Mouse (Mus musculus): ENCODE measurements around the gene Pank4. TPM values are rescaled to one million over a fixed set of nuclear protein-coding genes. Genes with fewer than 3 reads are reported as not detected.

Gene Pank4
- polyA plus RNA-seq (2015; fragmentation: Nextera tagmentation; extraction: Ambion mirVana), result 32.4 and 34.2 TPM in 2 replicates

- H3K36me3 ChIP-seq (ENCODE audit: control insufficient read depth, insufficient read depth, low read length), result peaks cover under 1% of the 10 kb centered on the region
- H3K9ac ChIP-seq (ENCODE audit: low read depth, low read length), result peak within 1 kb of the TSS; percentile 86
- H3K4me1 ChIP-seq (ENCODE audit: control insufficient read depth, insufficient read depth, low read length), result peaks cover 40% of the 10 kb centered on the region
- WGBS, result under 1% methylated on average over 65 of the region's 66 CpGs
- no peaks in the 10 kb centered on the region for H3K9me3 ChIP-seq (ENCODE audit: control insufficient read depth, low read length)
- ATAC-seq, result peak; percentile 98
- peak within 1 kb of the TSS; percentile 63 for H3K4me2 ChIP-seq (ENCODE audit: low read depth, low read length)
- peak within 1 kb of the TSS; percentile 75 for H3K4me3 ChIP-seq (ENCODE audit: low read length)
- H3K27ac ChIP-seq (ENCODE audit: low read length), result peak within 1 kb of the TSS; percentile 86
- peaks cover 43% of the 10 kb centered on the region for H3K27me3 ChIP-seq (replicated peaks; ENCODE audit: control insufficient read depth, insufficient read depth, low read length)
Measured at GRCm38 (mm10) chr4:154963901-154964580, at the start of gene Pank4. Pank4 (plus strand) TSS chr4:154964123.

GRCm38 (mm10) chr4:154914252-154914651 is 49.7 kb upstream of the Pank4 start:
- H3K4me2 ChIP-seq (ENCODE audit: low read depth, low read length), result no peak overlapping the region
- no peak overlapping the region for H3K27ac ChIP-seq (ENCODE audit: low read length)
- no peaks in the 10 kb centered on the region for H3K27me3 ChIP-seq (replicated peaks; ENCODE audit: control insufficient read depth, insufficient read depth, low read length)
- 91% methylated on average over 4 of the region's 4 CpGs for WGBS
- H3K36me3 ChIP-seq (ENCODE audit: control insufficient read depth, insufficient read depth, low read length), result no peaks in the 10 kb centered on the region
- no peak overlapping the region for H3K9ac ChIP-seq (ENCODE audit: low read depth, low read length)
- no peaks in the 10 kb centered on the region for H3K9me3 ChIP-seq (ENCODE audit: control insufficient read depth, low read length)
- ATAC-seq, result peak; percentile 2
- H3K4me3 ChIP-seq (ENCODE audit: low read length), result no peak overlapping the region
- peaks cover 39% of the 10 kb centered on the region for H3K4me1 ChIP-seq (ENCODE audit: control insufficient read depth, insufficient read depth, low read length)

GRCm38 (mm10) chr4:154914707-154915106 is 49.2 kb upstream of the Pank4 start:
- H3K9ac ChIP-seq (ENCODE audit: low read depth, low read length), result no peak overlapping the region
- peak; percentile 92 for ATAC-seq
- 51% methylated on average over 3 of the region's 3 CpGs for WGBS
- peaks cover 39% of the 10 kb centered on the region for H3K4me1 ChIP-seq (ENCODE audit: control insufficient read depth, insufficient read depth, low read length)
- no peaks in the 10 kb centered on the region for H3K27me3 ChIP-seq (replicated peaks; ENCODE audit: control insufficient read depth, insufficient read depth, low read length)
- no peak overlapping the region for H3K27ac ChIP-seq (ENCODE audit: low read length)
- H3K4me2 ChIP-seq (ENCODE audit: low read depth, low read length), result no peak overlapping the region
- H3K36me3 ChIP-seq (ENCODE audit: control insufficient read depth, insufficient read depth, low read length), result no peaks in the 10 kb centered on the region
- no peak overlapping the region for H3K4me3 ChIP-seq (ENCODE audit: low read length)
- H3K9me3 ChIP-seq (ENCODE audit: control insufficient read depth, low read length), result no peaks in the 10 kb centered on the region

- no peak overlapping the region for H3K4me3 ChIP-seq (ENCODE audit: low read length)
- H3K4me2 ChIP-seq (ENCODE audit: low read depth, low read length), result no peak overlapping the region
- no peaks in the 10 kb centered on the region for H3K9me3 ChIP-seq (ENCODE audit: control insufficient read depth, low read length)
- H3K4me1 ChIP-seq (ENCODE audit: control insufficient read depth, insufficient read depth, low read length), result peaks cover 39% of the 10 kb centered on the region
- no peak overlapping the region for H3K27ac ChIP-seq (ENCODE audit: low read length)
- ATAC-seq, result no peak
- H3K27me3 ChIP-seq (replicated peaks; ENCODE audit: control insufficient read depth, insufficient read depth, low read length), result no peaks in the 10 kb centered on the region
- no peak overlapping the region for H3K9ac ChIP-seq (ENCODE audit: low read depth, low read length)
- no peaks in the 10 kb centered on the region for H3K36me3 ChIP-seq (ENCODE audit: control insufficient read depth, insufficient read depth, low read length)
- 79% methylated on average over 10 of the region's 10 CpGs for WGBS
Measured at GRCm38 (mm10) chr4:154915286-154915685, 48.6 kb upstream of the Pank4 start.

GRCm38 (mm10) chr4:154916662-154917061 is 47.3 kb upstream of the Pank4 start:
- no peak overlapping the region for H3K4me3 ChIP-seq (ENCODE audit: low read length)
- 69% methylated on average over 4 of the region's 4 CpGs for WGBS
- peaks cover 26% of the 10 kb centered on the region for H3K4me1 ChIP-seq (ENCODE audit: control insufficient read depth, insufficient read depth, low read length)
- no peaks in the 10 kb centered on the region for H3K27me3 ChIP-seq (replicated peaks; ENCODE audit: control insufficient read depth, insufficient read depth, low read length)
- peak; percentile 14; the same call in 1 of the 2 replicates for ATAC-seq
- H3K9me3 ChIP-seq (ENCODE audit: control insufficient read depth, low read length), result no peaks in the 10 kb centered on the region
- H3K4me2 ChIP-seq (ENCODE audit: low read depth, low read length), result no peak overlapping the region
- H3K27ac ChIP-seq (ENCODE audit: low read length), result no peak overlapping the region
- no peaks in the 10 kb centered on the region for H3K36me3 ChIP-seq (ENCODE audit: control insufficient read depth, insufficient read depth, low read length)
- H3K9ac ChIP-seq (ENCODE audit: low read depth, low read length), result no peak overlapping the region

GRCm38 (mm10) chr4:154922291-154922690 is 41.6 kb upstream of the Pank4 start:
- ATAC-seq, result no peak
- Histone ChIP-seq H3K4me2 (ENCODE audit: low read depth, low read length) (no peak overlapping the region), H3K9me3 (ENCODE audit: control insufficient read depth, low read length) (no peaks in the 10 kb centered on the region), H3K27me3 (replicated peaks; ENCODE audit: control insufficient read depth, insufficient read depth, low read length) (no peaks in the 10 kb centered on the region), H3K4me1 (ENCODE audit: control insufficient read depth, insufficient read depth, low read length) (peaks cover 13% of the 10 kb centered on the region), H3K36me3 (ENCODE audit: control insufficient read depth, insufficient read depth, low read length) (peaks cover 3% of the 10 kb centered on the region; the same call in 1 of the 2 replicates), H3K27ac (ENCODE audit: low read length) (no peak overlapping the region), H3K9ac (ENCODE audit: low read depth, low read length) (no peak overlapping the region), H3K4me3 (ENCODE audit: low read length) (no peak overlapping the region)
- WGBS, result 84% methylated on average over 4 of the region's 4 CpGs

GRCm38 (mm10) chr4:154922931-154923330 is 41.0 kb upstream of the Pank4 start:
- no peak overlapping the region for H3K4me3 ChIP-seq (ENCODE audit: low read length)
- H3K27ac ChIP-seq (ENCODE audit: low read length), result no peak overlapping the region
- no peaks in the 10 kb centered on the region for H3K9me3 ChIP-seq (ENCODE audit: control insufficient read depth, low read length)
- no peak for ATAC-seq
- no peaks in the 10 kb centered on the region for H3K27me3 ChIP-seq (replicated peaks; ENCODE audit: control insufficient read depth, insufficient read depth, low read length)
- H3K4me2 ChIP-seq (ENCODE audit: low read depth, low read length), result no peak overlapping the region
- H3K9ac ChIP-seq (ENCODE audit: low read depth, low read length), result no peak overlapping the region
- 75% methylated on average over 5 of the region's 5 CpGs for WGBS
- peaks cover 19% of the 10 kb centered on the region for H3K4me1 ChIP-seq (ENCODE audit: control insufficient read depth, insufficient read depth, low read length)
- H3K36me3 ChIP-seq (ENCODE audit: control insufficient read depth, insufficient read depth, low read length), result peaks cover 3% of the 10 kb centered on the region; the same call in 1 of the 2 replicates

GRCm38 (mm10) chr4:154925413-154925812 is 38.5 kb upstream of the Pank4 start:
- Histone ChIP-seq H3K27me3 (replicated peaks; ENCODE audit: control insufficient read depth, insufficient read depth, low read length) (no peaks in the 10 kb centered on the region), H3K36me3 (ENCODE audit: control insufficient read depth, insufficient read depth, low read length) (peaks cover 3% of the 10 kb centered on the region; the same call in 1 of the 2 replicates), H3K9ac (ENCODE audit: low read depth, low read length) (no peak overlapping the region), H3K4me2 (ENCODE audit: low read depth, low read length) (no peak overlapping the region), H3K9me3 (ENCODE audit: control insufficient read depth, low read length) (no peaks in the 10 kb centered on the region), H3K27ac (ENCODE audit: low read length) (no peak overlapping the region), H3K4me3 (ENCODE audit: low read length) (no peak overlapping the region), H3K4me1 (ENCODE audit: control insufficient read depth, insufficient read depth, low read length) (peaks cover 26% of the 10 kb centered on the region)
- no peak for ATAC-seq
- 53% methylated on average over 4 of the region's 4 CpGs for WGBS

GRCm38 (mm10) chr4:154926969-154927898 is 36.7 kb upstream of the Pank4 start:
- H3K4me1 ChIP-seq (ENCODE audit: control insufficient read depth, insufficient read depth, low read length), result peaks cover 26% of the 10 kb centered on the region
- 45% methylated on average over 9 of the region's 9 CpGs for WGBS
- ATAC-seq, result peak; percentile 43
- H3K9me3 ChIP-seq (ENCODE audit: control insufficient read depth, low read length), result no peaks in the 10 kb centered on the region
- H3K4me2 ChIP-seq (ENCODE audit: low read depth, low read length), result peak overlapping the region; percentile 71
- H3K27me3 ChIP-seq (replicated peaks; ENCODE audit: control insufficient read depth, insufficient read depth, low read length), result no peaks in the 10 kb centered on the region
- H3K9ac ChIP-seq (ENCODE audit: low read depth, low read length), result peak overlapping the region; percentile 61
- peak overlapping the region; percentile 50 for H3K4me3 ChIP-seq (ENCODE audit: low read length)
- peaks cover 3% of the 10 kb centered on the region; the same call in 1 of the 2 replicates for H3K36me3 ChIP-seq (ENCODE audit: control insufficient read depth, insufficient read depth, low read length)
- peak overlapping the region; percentile 83 for H3K27ac ChIP-seq (ENCODE audit: low read length)
